Mouse (Mus musculus): Measurements from ENCODE around the gene Gli2. TPM values are rescaled to one million over a fixed set of nuclear protein-coding genes. Genes with fewer than 3 reads are reported as not detected.
A peak's percentile ranks its signal among the peaks of the same experiment; 100 is the strongest.

Gene Gli2
- total RNA-seq, 2 experiments from 2014 or later: 3.3 to 4.5 TPM

DNA sequence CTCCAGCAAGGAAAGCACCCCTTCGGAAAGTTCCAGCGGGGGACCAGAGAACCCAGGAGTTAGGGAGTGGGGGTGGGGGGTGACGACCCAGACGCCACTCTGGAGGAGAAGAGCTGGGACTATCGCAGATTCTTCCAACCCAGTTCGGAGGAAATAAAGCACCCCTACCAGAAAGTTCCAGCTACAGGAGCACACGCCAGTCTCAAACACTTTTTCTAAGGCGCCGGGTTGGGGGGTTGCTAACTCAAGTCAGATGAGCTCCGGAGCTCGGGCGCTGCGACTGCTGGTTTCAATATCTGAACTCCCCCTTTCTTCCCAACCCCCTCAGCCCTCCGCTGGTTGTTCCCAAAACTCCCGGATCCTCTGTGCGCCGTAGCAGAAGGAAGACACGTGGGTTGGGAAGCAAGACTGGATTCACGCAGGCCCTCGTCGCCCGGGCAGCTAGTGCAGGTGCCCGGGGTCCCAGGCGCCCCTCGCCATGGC lies 494 bp upstream of the Gli2 start:
- peak; percentile 36 for DNase-seq
- intact Hi-C loops (cut with DNase I; ENCODE audit: low total_unique reads): no loop called here

DNA sequence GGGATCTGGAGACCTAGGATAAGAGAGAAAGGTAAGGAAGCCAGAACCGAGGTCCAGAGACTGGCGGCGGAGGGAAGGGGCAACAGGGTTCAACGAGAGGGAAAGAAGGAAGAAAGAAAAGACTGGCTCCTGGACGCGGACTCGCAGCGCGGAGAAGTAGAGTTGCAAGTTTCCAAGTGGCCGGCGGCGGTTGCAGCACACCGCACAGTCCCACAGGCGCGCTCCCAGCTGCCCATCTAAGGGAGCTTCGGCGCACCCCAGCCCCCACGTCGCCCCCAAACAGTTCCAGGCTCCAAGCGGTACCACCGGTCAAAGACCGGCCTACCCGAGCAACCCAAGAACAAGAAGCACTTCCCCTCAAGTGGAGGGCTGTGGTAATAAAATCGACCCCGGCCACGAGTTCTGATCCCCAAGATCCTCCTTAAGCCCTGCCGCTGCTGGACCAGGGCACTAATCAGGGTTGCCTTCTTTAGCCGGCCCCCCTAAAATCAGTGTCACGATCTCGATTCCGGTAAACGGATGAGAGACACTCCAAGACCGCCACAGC lies 715 bp downstream of the Gli2 start:
- peak; percentile 38 for DNase-seq
- intact Hi-C loops (cut with DNase I; ENCODE audit: low total_unique reads): no loop called here

DNA sequence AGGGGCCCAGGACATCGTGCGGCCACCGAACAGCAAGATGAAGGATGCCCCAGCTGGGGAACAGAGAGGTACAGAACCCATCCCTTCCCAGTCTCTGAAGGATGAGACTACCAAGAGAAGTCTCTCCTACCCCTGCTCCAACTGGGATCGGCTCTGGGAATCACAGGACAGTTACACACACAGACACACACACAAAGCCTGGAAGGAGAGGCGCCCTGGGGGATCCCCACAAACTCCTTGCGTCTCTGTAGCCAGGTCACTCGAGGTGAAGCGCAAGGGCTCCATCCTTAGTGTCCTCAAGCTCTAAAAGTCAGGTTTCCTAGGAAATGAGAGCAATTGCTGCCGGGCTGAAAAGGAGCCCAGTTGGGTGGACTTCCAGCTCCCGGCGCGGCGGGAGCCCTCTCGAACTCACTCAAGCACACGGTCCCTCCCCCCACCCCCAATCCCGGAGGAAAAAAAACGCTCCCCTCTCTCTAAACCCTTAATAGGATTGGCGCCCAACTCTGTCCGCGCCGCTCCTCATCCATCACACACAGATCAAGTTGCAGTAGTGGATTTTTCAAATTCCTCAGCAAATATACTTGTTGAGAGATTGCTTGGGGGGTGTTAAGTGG lies 1.4 kb downstream of the Gli2 start:
- intact Hi-C loops (cut with DNase I; ENCODE audit: low total_unique reads): no loop called here
- DNase-seq: peak; percentile 11

DNA sequence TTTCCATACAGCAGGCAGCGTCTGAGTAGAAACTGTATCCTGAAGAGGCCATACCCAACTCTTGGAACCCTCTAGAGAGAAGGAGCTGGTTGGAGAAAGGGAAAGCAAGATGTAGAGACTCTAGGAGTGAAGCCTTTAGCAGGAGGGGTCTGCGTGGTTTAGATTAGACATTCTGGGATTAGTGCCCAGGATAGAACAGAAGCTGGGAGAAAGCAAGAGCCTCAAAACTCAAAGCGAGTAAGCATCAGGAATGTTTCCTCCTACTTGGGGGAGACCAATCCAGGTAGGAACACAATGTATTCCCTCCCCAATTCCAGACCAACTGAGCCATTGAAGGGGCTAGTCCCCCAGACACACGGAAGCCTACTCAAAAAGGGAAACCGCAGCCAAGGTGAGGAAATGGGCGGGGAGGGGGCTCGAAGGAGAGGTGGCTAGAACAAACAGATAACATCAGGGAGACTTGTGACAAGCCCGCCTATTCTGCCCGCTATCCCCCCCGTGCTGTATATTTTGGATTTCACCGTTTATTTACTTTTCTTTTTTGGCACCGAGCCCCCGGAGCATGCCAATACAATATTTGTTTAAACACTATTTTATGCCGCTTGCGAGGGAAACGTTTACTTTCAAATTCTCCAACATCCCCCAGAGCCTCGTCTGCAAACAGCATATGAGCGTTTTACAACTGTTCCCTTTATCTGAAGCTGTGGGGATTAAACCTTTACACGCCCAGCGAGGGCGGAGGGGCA lies 2.1 kb downstream of the Gli2 start:
- DNase-seq: no peak
- intact Hi-C loops (cut with DNase I; ENCODE audit: low total_unique reads): no loop called here

- DNase-seq: no peak
- intact Hi-C loops (cut with DNase I; ENCODE audit: low total_unique reads): no loop called here
These were observed 3.4 kb downstream of the Gli2 start for GRCm38 (mm10) chr1:119049812-119050615.

GRCm38 (mm10) chr1:119048988-119049387 lies 4.4 kb downstream of the Gli2 start:
- intact Hi-C loops (cut with DNase I; ENCODE audit: low total_unique reads): no loop called here
- DNase-seq: no peak

- DNase-seq: no peak
- intact Hi-C loops (cut with DNase I; ENCODE audit: low total_unique reads): no loop called here
These were observed 4.9 kb downstream of the Gli2 start for GRCm38 (mm10) chr1:119048547-119048946.

GRCm38 (mm10) chr1:119047462-119048371 lies 5.7 kb downstream of the Gli2 start:
- DNase-seq: peak; percentile 26
- intact Hi-C loops (cut with DNase I; ENCODE audit: low total_unique reads): no loop called here

- intact Hi-C loops (cut with DNase I; ENCODE audit: low total_unique reads): no loop called here
These were observed 15.0 kb downstream of the Gli2 start for GRCm38 (mm10) chr1:119038436-119038835.

GRCm38 (mm10) chr1:119035931-119036330 lies 17.5 kb downstream of the Gli2 start:
- intact Hi-C loops (cut with DNase I; ENCODE audit: low total_unique reads): no loop called here
- DNase-seq: no peak

More at GRCm38 (mm10) chr1:119038436-119038835, 15.0 kb downstream of the Gli2 start:
- DNase-seq: no peak

- intact Hi-C loops (cut with DNase I; ENCODE audit: low total_unique reads): no loop called here
- no peak for DNase-seq
These were observed 18.1 kb downstream of the Gli2 start for GRCm38 (mm10) chr1:119035301-119035700.

- intact Hi-C loops (cut with DNase I; ENCODE audit: low total_unique reads): no loop called here
- no peak for DNase-seq
These were observed 19.2 kb downstream of the Gli2 start for GRCm38 (mm10) chr1:119034163-119034705.

DNA sequence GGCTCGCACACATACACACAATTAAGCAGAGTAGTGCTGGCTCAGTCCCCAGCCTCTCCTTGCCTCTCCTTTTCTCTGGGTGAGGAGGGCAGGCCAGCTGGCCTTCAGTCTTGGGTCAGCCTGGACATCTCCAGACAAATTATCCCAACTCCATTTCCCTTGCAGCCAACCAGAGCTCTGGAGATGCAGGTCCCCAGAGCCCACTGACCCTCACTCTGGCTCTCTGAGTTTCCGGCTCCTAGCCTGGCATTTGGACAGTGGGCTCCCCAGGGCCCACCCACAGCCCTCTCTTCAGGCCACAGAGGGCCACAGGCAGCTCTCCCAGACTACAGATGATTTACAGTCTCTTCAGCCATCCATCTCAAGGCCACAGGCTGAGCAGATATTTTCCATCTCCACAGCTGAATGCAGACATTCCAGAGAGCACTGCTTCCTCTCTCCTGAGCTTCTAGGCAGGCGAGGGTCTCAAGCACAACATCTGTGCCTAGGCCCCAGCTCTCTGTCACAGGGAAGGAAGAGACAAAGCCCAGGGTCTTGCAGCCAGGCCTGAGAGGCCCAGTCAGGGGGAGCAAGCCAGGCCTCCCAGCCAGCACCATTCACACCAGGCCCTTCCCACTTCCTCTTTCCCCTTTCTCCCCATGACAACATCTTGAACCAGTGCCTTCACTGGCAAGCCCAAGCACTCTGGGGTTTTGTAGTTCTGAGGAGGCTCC lies 19.8 kb downstream of the Gli2 start:
- intact Hi-C loops (cut with DNase I; ENCODE audit: low total_unique reads): no loop called here
- DNase-seq: peak; percentile 80

GRCm38 (mm10) chr1:119031185-119031584 lies 22.2 kb downstream of the Gli2 start:
- intact Hi-C loops (cut with DNase I; ENCODE audit: low total_unique reads): no loop called here
- DNase-seq: no peak

- DNase-seq: no peak
- intact Hi-C loops (cut with DNase I; ENCODE audit: low total_unique reads): no loop called here
These were observed 27.6 kb downstream of the Gli2 start for GRCm38 (mm10) chr1:119025647-119026358.

- no peak for DNase-seq
- intact Hi-C loops (cut with DNase I; ENCODE audit: low total_unique reads): no loop called here
These were observed 31.1 kb downstream of the Gli2 start for GRCm38 (mm10) chr1:119022311-119022710.

- intact Hi-C loops (cut with DNase I; ENCODE audit: low total_unique reads): no loop called here
- DNase-seq: no peak
These were observed 33.3 kb downstream of the Gli2 start for GRCm38 (mm10) chr1:119020092-119020491.

GRCm38 (mm10) chr1:119019056-119019455 lies 34.4 kb downstream of the Gli2 start:
- intact Hi-C loops (cut with DNase I; ENCODE audit: low total_unique reads): no loop called here
- DNase-seq: no peak

Data from gastrocnemius, postnatal 14 days (tissue).